Mouse (Mus musculus) forebrain, embryonic 16.5 days (tissue): Measurements from ENCODE around the gene Ppp4r2. TPM values are rescaled to one million over a fixed set of nuclear protein-coding genes. Genes with fewer than 3 reads are reported as not detected.
A peak's percentile ranks its signal among the peaks of the same experiment; 100 is the strongest.

Source experiments
- ATAC-seq: fragments of 200-750 bp; cut with Nextera tagmentation; 2 replicates; pipeline ENCODE4 v1.8.0; 2017; ENCODE audit warnings: mild to moderate bottlenecking, moderate library complexity
- H3K27ac ChIP-seq: fragments of 300-500 bp; sonication (generic); 2 replicates; pipeline ENCODE4 v1.5.1; 2014; ENCODE audit warnings: low read length, control low read depth
- H3K27me3 ChIP-seq: fragments of 300-500 bp; sonication (generic); replicated peaks from 2 replicates; pipeline ENCODE4 v1.6.1; 2014; ENCODE audit warnings: low read length; ENCODE audit not compliant: control insufficient read depth, insufficient read depth
- H3K36me3 ChIP-seq: fragments of 300-500 bp; sonication (generic); 2 replicates; pipeline ENCODE4 v1.6.1; 2014; ENCODE audit not compliant: control insufficient read depth, insufficient read depth
- H3K4me1 ChIP-seq: fragments of 300-500 bp; sonication (generic); replicated peaks from 2 replicates; pipeline ENCODE4 v1.6.1; 2014; ENCODE audit warnings: low read length; ENCODE audit not compliant: control insufficient read depth, insufficient read depth
- H3K4me2 ChIP-seq: fragments of 300-500 bp; sonication (generic); 2 replicates; pipeline ENCODE4 v1.6.1; 2014; ENCODE audit warnings: mild to moderate bottlenecking, low read length, control low read depth
- H3K4me3 ChIP-seq: fragments of 300-500 bp; sonication (generic); replicated peaks from 2 replicates; pipeline ENCODE4 v1.5.1; 2014; ENCODE audit warnings: mild to moderate bottlenecking, low read length, control low read depth
- H3K9ac ChIP-seq: fragments of 300-500 bp; sonication (generic); replicated peaks from 2 replicates; pipeline ENCODE4 v1.6.1; 2014; ENCODE audit warnings: low read depth, low read length, control low read depth
- H3K9me3 ChIP-seq: fragments of 300-500 bp; sonication (generic); 2 replicates; pipeline ENCODE4 v1.6.1; 2016; ENCODE audit warnings: low read length; ENCODE audit not compliant: control insufficient read depth
- WGBS: fragments of 180-500 bp; shearing (Covaris S2); extraction: QIAGEN DNeasy Blood & Tissue Kit; methylation state at CpG from one replicate; pipeline ENCODE4 v1.1.7; 2014; 5-methylcytosine and 5-hydroxymethylcytosine counted together
- polyA plus RNA-seq: library from polyadenylated mRNA; unstranded; fragments of >200 nt; fragmentation: Nextera tagmentation; extraction: Ambion mirVana; gene quantifications from 2 replicates; pipeline ENCODE4 v1.2.1, GENCODE M21; 2015

Ppp4r2 gene
- polyA plus RNA-seq, 1 experiment from 2014 or later: 23.9 TPM

DNA sequence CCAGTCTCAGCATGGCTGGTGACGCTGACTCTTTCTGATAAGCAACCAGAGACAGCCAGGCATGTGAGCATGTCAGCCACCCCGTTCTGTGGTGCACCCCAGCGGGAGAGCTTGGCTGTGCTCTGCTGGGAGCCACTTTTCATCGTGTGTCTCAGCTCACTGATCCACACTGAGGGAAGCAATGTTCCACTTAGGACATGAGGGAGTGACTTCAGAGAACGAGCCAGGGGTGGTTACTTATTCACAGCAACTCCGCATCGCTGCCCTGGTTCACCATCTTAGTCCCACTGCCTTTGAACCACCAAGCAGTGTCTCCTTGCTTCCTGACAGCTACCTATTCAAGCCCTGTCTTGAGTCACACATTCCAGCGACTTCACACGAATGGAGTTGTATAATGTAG, 53.6 kb downstream of the Ppp4r2 start:
- 83% methylated on average over 9 of the region's 9 CpGs for WGBS

DNA sequence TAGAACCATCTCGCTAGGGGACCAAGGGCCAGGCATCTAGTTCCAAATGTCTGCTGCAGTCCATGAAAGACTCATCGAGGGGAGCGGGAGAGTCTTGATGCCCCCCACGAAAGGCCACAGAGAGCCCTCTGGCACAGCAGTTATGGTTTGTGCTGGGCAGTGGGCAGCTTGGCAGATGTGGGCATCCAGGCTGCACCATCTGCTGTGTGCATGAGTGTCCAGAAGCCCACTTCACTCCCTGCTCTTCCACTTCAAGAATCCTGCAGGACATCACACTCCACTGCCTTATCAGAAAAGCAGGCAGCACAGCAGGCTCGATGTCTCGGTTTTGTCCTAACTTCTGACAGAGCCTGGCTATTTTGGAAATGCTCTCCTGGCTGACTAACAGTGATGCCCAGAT, 55.9 kb downstream of the Ppp4r2 start:
- Histone ChIP-seq H3K9me3 (no peaks in the 10 kb centered on the region), H3K27me3 (no peaks in the 10 kb centered on the region), H3K27ac (no peak overlapping the region), H3K9ac (no peak overlapping the region), H3K36me3 (no peaks in the 10 kb centered on the region), H3K4me3 (no peak overlapping the region), H3K4me1 (peaks cover 13% of the 10 kb centered on the region), H3K4me2 (no peak overlapping the region)
- 76% methylated on average over 6 of the region's 6 CpGs for WGBS
- ATAC-seq: no peak

More for the DNA sequence above, 53.6 kb downstream of the Ppp4r2 start:
- Histone ChIP-seq H3K4me2 (no peak overlapping the region), H3K27me3 (no peaks in the 10 kb centered on the region), H3K27ac (no peak overlapping the region), H3K4me3 (no peak overlapping the region), H3K36me3 (no peaks in the 10 kb centered on the region), H3K4me1 (peaks cover 10% of the 10 kb centered on the region), H3K9me3 (no peaks in the 10 kb centered on the region), H3K9ac (no peak overlapping the region)
- ATAC-seq: no peak

DNA sequence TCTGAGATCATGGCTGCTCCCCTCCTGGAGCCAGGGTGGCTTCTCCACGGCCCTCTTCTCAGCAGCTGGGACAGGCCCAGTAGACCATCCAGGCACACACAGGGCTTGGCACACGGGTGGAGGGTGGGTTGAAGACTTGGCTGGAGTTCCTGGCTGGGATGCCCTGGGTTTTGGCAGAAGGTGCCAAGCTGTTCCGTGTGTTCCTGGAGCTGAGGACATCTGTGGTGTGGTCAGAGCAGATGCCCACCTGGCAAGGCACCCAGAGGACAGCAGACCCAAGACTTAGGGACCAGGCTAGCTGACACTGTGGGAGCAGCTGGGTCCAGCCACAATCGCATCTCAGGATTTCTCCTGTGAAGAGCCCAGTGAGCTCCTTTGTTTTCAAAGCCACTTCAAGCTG, 59.1 kb downstream of the Ppp4r2 start:
- Histone ChIP-seq H3K9me3 (no peaks in the 10 kb centered on the region), H3K9ac (no peak overlapping the region), H3K36me3 (no peaks in the 10 kb centered on the region), H3K27me3 (no peaks in the 10 kb centered on the region), H3K4me3 (no peak overlapping the region), H3K27ac (peak overlapping the region; percentile 17), H3K4me1 (peaks cover 8% of the 10 kb centered on the region; the same call in 1 of the 2 replicates), H3K4me2 (no peak overlapping the region)
- WGBS: 37% methylated on average over 4 of the region's 4 CpGs
- peak; percentile 85 for ATAC-seq

DNA sequence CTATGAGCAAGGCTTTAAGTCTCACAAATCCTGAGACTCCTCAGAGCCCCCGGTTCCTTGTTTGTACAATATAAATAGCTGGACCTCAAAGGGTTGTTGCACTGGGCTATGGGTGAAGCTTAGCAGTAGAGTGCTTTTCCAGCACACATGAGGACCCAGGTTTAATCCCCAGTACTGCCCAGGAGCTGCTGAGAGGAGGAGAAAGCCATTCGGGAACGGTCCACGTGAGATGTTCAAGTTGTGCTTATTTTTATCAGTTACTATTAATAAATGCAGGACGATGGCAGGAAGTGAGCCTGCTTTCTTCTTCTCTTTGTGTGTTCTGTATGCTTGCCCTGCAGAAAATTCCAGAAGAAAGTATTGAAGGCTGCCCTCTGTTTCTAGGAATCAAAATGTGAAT, 59.7 kb downstream of the Ppp4r2 start:
- Histone ChIP-seq H3K9ac (no peak overlapping the region), H3K36me3 (no peaks in the 10 kb centered on the region), H3K27me3 (no peaks in the 10 kb centered on the region), H3K4me2 (no peak overlapping the region), H3K4me3 (no peak overlapping the region), H3K27ac (peak overlapping the region; percentile 17), H3K9me3 (no peaks in the 10 kb centered on the region), H3K4me1 (peaks cover 8% of the 10 kb centered on the region; the same call in 1 of the 2 replicates)
- 85% methylated on average over 5 of the region's 5 CpGs for WGBS
- no peak for ATAC-seq

DNA sequence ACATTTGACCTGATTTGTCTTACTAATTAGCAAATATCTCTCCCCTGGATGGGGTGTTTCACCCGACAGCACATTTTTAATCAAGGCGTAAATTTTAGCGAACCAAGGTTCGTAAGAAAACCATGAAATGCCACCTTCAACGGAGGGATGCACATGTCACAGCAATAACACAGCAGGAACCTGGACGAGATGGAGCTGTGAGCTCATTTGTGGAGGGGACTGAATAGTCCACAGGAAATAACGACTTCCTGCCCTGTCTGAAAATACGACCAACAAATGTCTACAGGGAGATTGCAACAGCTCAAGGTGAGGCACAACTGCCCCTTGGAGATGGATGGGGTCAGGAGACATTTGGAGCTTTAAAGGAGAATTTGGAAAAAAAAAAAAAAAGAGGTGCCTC, 61.8 kb downstream of the Ppp4r2 start:
- peaks cover 8% of the 10 kb centered on the region; the same call in 1 of the 2 replicates for H3K4me1 ChIP-seq
- no peak for ATAC-seq
- no peak overlapping the region for H3K4me3 ChIP-seq
- no peaks in the 10 kb centered on the region for H3K36me3 ChIP-seq
- H3K9me3 ChIP-seq: no peaks in the 10 kb centered on the region
- no peak overlapping the region for H3K4me2 ChIP-seq
- H3K27ac ChIP-seq: no peak overlapping the region
- no peaks in the 10 kb centered on the region for H3K27me3 ChIP-seq
- no peak overlapping the region for H3K9ac ChIP-seq
- 38% methylated on average over 8 of the region's 8 CpGs for WGBS

DNA sequence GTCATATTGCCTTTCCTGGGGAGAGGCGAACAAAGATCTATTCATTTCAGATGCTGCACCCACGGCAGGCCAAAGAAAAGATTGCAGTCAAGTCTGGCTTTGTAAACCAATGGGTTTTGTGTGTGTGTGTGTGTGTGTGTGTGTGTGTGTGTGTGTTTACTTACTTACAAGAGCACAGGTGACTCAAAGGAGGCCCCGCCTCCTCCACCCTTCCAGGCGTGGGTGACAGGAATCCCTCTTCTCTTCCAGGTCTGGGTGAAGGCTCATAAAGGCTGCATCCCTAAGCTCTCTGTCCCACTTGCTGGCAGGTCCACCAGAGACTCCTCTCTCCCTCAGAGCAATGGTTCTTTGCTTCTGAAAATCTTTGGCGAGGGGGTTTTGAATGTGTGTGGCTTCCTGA, 63.5 kb downstream of the Ppp4r2 start:
- H3K4me3 ChIP-seq: no peak overlapping the region
- no peaks in the 10 kb centered on the region for H3K9me3 ChIP-seq
- no peak overlapping the region for H3K27ac ChIP-seq
- 54% methylated on average over 5 of the region's 5 CpGs for WGBS
- ATAC-seq: no peak
- H3K4me1 ChIP-seq: peaks cover 8% of the 10 kb centered on the region; the same call in 1 of the 2 replicates
- no peaks in the 10 kb centered on the region for H3K36me3 ChIP-seq
- no peak overlapping the region for H3K4me2 ChIP-seq
- H3K27me3 ChIP-seq: no peaks in the 10 kb centered on the region
- no peak overlapping the region for H3K9ac ChIP-seq

DNA sequence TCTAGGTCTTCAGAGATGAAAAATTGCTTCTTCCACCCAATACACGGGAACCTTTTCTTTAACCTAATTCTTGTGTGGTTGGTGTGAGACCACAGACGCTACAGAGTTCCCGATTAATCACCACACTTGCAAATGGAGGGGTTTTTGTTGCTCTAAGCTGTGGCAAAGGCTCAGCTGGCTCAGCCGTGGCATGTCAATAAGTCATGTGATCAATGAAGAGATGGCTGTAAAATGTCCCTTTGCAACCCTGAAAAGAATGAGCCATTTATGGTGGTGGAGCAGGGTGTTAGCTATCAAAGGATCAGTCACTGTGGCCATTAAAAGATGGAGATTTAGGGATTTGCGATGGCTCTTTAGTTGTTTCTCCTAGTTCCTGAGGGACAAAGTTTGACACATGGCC, 71.0 kb downstream of the Ppp4r2 start:
- Histone ChIP-seq H3K9me3 (no peaks in the 10 kb centered on the region), H3K9ac (no peak overlapping the region), H3K27ac (no peak overlapping the region), H3K27me3 (no peaks in the 10 kb centered on the region), H3K4me3 (no peak overlapping the region), H3K4me2 (no peak overlapping the region), H3K4me1 (no peaks in the 10 kb centered on the region), H3K36me3 (no peaks in the 10 kb centered on the region)
- 73% methylated on average over 5 of the region's 5 CpGs for WGBS
- ATAC-seq: no peak

DNA sequence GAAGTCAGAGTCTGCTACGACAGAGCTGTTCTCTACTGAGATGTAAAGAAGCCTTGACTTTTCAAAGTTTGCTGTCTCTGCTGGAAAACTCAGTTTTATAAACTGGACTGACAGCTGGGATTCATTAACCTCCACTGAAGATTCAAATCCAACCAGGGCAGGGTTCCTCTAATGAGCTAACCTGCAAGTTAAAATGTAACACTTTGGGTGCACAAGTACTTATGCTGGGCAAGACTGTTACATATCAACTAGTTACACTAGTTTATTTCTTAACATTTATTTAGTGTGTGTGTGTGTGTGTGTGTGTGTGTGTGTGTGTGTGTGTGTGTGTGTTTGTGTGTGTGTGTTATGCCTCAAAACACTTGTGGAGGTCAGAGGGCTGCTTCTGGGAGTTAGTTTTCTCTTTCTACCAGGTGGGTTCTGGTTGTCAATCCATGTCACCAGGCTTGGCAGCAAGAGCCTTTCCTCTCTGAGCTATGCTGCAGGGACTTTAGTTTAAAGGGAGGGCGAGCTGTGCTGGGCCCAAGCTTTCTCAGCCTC, 76.8 kb downstream of the Ppp4r2 start:
- Histone ChIP-seq H3K4me1 (peaks cover 3% of the 10 kb centered on the region; the same call in 1 of the 2 replicates), H3K36me3 (no peaks in the 10 kb centered on the region), H3K9ac (no peak overlapping the region), H3K9me3 (no peaks in the 10 kb centered on the region), H3K27ac (no peak overlapping the region), H3K4me3 (no peak overlapping the region), H3K27me3 (no peaks in the 10 kb centered on the region), H3K4me2 (no peak overlapping the region)
- WGBS: 90% methylated on average over 2 of the region's 2 CpGs
- no peak for ATAC-seq
